Mouse (Mus musculus) skeletal muscle tissue, adult 2 months (tissue): ENCODE results near the gene Rusc2.

Experiments
- DNase-seq: peaks from one replicate; pipeline ENCODE4 v3.0.0-alpha.2; 2012; ENCODE audit warnings: low read depth, low spot score

Gene Rusc2

DNA sequence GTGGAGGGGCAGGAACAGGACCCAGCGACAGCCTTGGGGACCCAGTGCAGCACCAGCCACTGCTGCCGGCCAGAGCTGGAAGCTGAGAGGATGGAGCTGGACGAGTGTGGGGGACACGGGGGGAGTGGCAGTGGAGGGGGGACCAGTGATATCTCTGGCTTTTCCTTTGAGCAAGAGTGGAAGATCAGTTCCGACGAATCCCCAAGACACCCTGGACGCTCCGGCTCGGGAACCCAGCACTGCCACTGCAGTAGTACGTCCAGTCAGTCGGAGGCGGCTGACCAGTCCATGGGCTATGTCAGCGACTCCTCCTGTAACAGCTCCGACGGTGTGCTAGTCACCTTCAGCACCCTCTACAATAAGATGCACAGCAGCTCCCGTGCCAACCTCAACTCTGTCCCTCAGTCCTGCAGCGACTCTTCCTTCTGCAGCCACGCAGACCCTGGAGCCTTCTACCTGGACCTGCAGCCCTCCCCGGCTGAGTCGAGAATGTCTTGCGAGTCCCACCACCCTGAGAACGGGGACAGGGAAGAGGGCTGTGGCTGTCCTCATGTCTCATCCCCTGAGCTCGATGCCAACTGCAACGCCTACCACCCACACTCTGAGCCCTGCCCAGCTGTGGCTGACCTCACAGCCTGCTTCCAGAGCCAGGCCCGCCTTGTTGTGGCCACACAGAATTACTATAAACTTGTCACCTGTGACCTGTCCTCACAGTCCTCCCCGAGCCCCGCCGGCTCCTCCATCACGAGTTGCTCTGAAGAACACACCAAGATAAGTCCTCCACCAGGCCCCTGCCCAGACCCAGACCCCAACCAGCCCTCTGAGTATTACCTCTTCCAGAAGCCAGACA is 33.7 kb downstream of the Rusc2 start:
- no peak for DNase-seq

DNA sequence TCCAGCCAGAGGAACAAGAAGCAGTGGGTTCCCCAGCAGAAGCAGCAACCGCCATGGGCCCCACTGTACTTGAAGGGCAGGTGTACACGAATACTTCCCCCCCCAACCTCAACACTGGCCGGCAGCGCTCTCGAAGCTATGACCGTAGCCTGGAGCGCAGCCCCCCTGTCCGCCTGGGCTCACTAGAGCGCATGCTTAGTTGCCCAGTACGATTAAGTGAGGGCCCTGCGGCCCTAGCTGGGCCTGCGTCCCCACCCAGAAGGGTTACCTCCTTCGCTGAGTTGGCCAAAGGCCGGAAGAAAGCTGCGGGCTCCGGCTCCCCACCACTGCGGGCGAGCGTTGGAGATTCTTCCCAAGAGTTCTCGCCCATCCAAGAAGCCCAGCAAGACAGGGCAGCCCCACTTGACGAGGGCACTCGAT is 34.3 kb downstream of the Rusc2 start:
- DNase-seq = no peak

DNA sequence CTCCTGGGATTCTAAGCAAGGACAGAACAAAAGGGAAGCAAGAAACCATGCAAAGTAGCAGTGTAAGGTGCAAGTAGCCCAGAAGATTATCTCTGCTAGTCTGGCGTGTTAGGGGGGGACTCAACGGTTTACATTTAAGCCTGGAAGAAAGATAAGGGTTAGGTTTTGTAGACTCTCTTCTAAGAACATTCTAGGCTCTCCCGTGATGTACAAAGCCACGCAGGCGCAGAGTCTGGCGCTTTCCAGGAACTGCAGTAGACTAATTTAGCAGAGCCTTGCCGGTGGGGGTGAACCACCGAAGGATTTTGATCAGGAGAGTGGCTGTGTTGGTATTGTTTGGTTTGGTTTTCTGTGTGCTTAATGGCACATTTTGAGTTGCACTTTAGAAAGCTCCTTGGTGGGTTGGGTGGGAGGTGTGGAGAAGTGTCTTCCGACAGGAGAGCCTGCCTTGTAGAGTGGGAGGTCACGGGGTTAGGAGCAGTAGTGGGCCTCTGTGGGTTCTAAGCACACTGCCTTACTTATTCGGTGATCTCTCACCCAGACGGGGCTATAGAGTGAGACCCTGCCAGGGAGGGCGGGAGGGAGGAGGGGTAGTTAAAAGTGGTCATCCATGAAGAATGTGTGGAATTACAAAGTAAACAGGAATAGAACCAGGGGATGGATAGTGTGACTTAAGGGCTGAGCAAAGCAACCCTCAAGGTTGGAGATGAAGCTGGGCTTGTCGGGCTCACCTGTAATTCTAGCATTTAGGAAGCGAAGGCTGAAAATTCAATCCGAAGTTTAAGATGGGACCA is 35.7 kb downstream of the Rusc2 start:
- no peak for DNase-seq

- no peak for DNase-seq
Measured at GRCm38 (mm10) chr4:43418450-43418849, 36.7 kb downstream of the Rusc2 start.

DNA sequence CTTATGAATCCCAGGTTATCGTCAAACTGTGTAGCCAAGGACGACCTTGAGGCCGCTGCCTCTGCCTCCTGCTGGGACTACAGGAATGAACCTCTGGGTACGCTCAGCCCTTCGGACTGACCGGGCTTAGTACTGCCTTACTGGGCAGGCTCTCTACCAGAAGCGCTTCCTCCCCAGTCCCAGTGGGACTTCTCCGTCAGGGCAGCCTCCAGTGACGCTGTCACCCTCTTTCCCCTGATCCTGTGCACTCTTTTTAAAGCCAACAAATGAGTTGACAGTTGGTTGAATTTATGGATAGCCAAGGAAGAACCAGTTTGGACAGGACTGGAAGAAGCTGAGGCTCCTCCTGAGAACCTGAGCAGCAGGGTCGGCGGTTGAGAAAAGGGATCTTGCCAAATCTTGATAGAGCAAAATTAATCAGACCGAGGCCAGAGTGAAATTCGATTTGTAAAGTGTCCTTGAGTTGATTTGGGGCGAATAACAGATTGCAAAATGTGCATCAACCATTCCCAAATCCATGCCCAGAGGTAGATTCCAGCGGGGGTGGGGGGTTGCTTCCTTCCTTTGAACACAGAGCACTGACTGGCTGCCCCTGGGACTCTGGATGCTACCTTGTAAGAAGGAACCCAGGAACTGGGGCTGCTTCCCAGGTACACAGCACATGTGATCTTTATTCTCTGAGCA is 37.3 kb downstream of the Rusc2 start:
- peak; percentile 48 for DNase-seq

- DNase-seq = peak; percentile 48
Measured at GRCm38 (mm10) chr4:43419801-43420281, 38.1 kb downstream of the Rusc2 start.

DNA sequence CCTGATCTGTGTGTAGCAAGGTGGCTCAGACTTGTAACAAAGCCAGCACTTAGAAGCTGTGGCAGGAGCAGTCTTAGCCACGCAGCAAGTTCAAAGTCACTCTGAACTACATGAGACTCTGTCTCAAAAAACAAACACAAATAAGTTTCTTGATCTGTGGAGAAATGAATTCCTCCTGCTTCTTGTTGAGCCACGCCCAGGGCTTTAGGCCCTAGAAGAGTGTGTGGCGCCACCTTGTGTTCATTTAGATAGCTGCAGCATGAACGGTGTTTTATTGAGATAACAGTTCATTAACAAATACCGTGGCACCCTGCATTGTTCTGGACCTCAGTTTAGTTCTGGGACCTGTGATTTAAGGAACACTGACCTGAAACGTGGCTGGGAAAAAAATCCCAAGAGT is 38.5 kb downstream of the Rusc2 start:
- peak; percentile 80 for DNase-seq

GRCm38 (mm10) chr4:43421632-43422240 is 40.0 kb downstream of the Rusc2 start:
- no peak for DNase-seq

- DNase-seq = no peak
Measured at GRCm38 (mm10) chr4:43423267-43423934, 41.6 kb downstream of the Rusc2 start.

- no peak for DNase-seq
Measured at GRCm38 (mm10) chr4:43424072-43424471, 42.3 kb downstream of the Rusc2 start.

DNA sequence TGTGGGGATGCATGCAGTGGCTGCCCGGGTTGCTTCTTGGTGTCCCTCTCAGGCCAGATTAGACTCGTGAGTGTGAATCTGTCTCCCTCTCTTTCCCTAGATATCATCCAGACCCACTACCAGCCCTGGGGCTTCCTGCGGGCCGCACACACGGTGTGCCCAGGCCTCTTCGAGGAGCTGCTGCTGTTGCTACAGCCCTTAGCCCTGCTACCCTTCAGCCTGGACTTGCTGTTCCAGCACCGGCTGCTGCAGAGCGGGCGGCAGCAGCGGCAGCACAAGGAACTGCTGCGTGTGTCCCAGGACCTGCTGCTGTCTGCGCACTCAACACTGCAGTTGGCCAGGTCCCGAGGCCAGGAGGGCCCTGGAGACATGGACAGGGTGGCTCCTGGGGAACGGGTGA is 43.4 kb downstream of the Rusc2 start:
- DNase-seq = no peak

GRCm38 (mm10) chr4:43425648-43426380 is 44.0 kb downstream of the Rusc2 start:
- no peak for DNase-seq

GRCm38 (mm10) chr4:43426487-43426886 is 44.7 kb downstream of the Rusc2 start:
- no peak for DNase-seq

GRCm38 (mm10) chr4:43427501-43428179 is 45.9 kb downstream of the Rusc2 start:
- no peak for DNase-seq

- no peak for DNase-seq
Measured at GRCm38 (mm10) chr4:43428180-43428861, 46.5 kb downstream of the Rusc2 start.

- no peak for DNase-seq
Measured at GRCm38 (mm10) chr4:43428946-43429345, 47.2 kb downstream of the Rusc2 start, which contains the start of gene Fam166b. Gene Fam166b, minus strand, starts transcription at chr4:43429134.

- peak; percentile 75 for DNase-seq
Measured at GRCm38 (mm10) chr4:43431690-43432089, 49.9 kb downstream of the Rusc2 start.

GRCm38 (mm10) chr4:43432832-43433231 is 51.1 kb downstream of the Rusc2 start:
- DNase-seq = no peak

DNA sequence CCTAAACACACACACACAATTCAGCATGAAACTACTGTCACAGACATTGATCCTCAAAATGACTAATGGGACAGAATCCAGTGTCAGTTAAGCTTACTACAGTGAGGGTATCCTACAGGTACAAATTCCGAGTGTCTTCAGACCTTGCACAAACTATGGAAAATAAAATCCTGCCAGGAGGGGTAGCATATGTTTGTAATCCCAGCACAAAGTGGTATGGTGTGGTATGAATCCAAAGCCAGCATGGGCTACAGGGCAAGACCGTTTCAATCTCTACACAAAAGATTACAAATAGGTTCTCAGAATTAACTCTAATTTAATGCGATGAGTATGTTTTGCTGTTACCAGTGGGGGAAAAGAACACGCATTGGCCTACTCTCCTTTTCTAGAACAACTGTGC is 59.9 kb downstream of the Rusc2 start, which contains the start of gene Tesk1:
TSS of gene Tesk1 (plus strand) at position 301 of the 400 bp plus-strand sequence.
- no peak for DNase-seq
